Mouse (Mus musculus): ENCODE data around the gene Ugt3a2. TPM values are rescaled to one million over a fixed set of nuclear protein-coding genes. Genes with fewer than 3 reads are reported as not detected.

The Ugt3a2 gene
- polyA plus RNA-seq, 1 experiment from 2014 or later: not detected

GRCm38 (mm10) chr15:9376281-9376680 lies 40.9 kb downstream of the Ugt3a2 start:
- Histone ChIP-seq H3K4me2 (ENCODE audit: low read depth, low read length) (no peak overlapping the region), H3K9ac (ENCODE audit: low read length) (no peak overlapping the region), H3K9me3 (replicated peaks; ENCODE audit: control insufficient read depth, low read length) (no peaks in the 10 kb centered on the region), H3K4me3 (ENCODE audit: low read length) (no peak overlapping the region), H3K36me3 (ENCODE audit: control insufficient read depth, insufficient read depth) (no peaks in the 10 kb centered on the region), H3K27me3 (ENCODE audit: control insufficient read depth, insufficient read depth, low read length) (no peaks in the 10 kb centered on the region), H3K4me1 (ENCODE audit: control insufficient read depth, insufficient read depth, low read length) (no peaks in the 10 kb centered on the region), H3K27ac (ENCODE audit: low read length) (no peak overlapping the region)
- 89% methylated on average over 7 of the region's 7 CpGs for WGBS
- ATAC-seq (replicated peaks; ENCODE audit: extremely low read depth, insufficient read depth, low FRiP score): no peak

GRCm38 (mm10) chr15:9409475-9409874 lies 74.1 kb downstream of the Ugt3a2 start:
- Histone ChIP-seq H3K9me3 (replicated peaks; ENCODE audit: control insufficient read depth, low read length) (no peaks in the 10 kb centered on the region), H3K9ac (ENCODE audit: low read length) (no peak overlapping the region), H3K27me3 (ENCODE audit: control insufficient read depth, insufficient read depth, low read length) (no peaks in the 10 kb centered on the region), H3K4me3 (ENCODE audit: low read length) (no peak overlapping the region), H3K4me2 (ENCODE audit: low read depth, low read length) (no peak overlapping the region), H3K4me1 (ENCODE audit: control insufficient read depth, insufficient read depth, low read length) (no peaks in the 10 kb centered on the region), H3K27ac (ENCODE audit: low read length) (no peak overlapping the region), H3K36me3 (ENCODE audit: control insufficient read depth, insufficient read depth) (no peaks in the 10 kb centered on the region)
- 81% methylated on average over 3 of the region's 3 CpGs for WGBS
- ATAC-seq (replicated peaks; ENCODE audit: extremely low read depth, insufficient read depth, low FRiP score): no peak

Other genes starting within 250 kb of the Ugt3a2 start
- 1.7 and 2.3 TPM in 2 replicates for gene Lmbrd2, start 195.0 kb upstream of the Ugt3a2 start, polyA plus RNA-seq (2015; fragmentation: Nextera tagmentation; extraction: Ambion mirVana)
- 21.1 and 21.8 TPM in 2 replicates for gene Skp2, start 180.1 kb upstream of the Ugt3a2 start, polyA plus RNA-seq (2015; fragmentation: Nextera tagmentation; extraction: Ambion mirVana)
- gene Ugt3a1, start 58.7 kb upstream of the Ugt3a2 start, polyA plus RNA-seq (2015; fragmentation: Nextera tagmentation; extraction: Ambion mirVana): not detected in 2 replicates
- gene Capsl, start 100.5 kb downstream of the Ugt3a2 start, polyA plus RNA-seq (2015; fragmentation: Nextera tagmentation; extraction: Ambion mirVana): 1.7 and 2.1 TPM in 2 replicates
- gene Il7r, start 194.6 kb downstream of the Ugt3a2 start, polyA plus RNA-seq (2015; fragmentation: Nextera tagmentation; extraction: Ambion mirVana): 2.0 and 3.1 TPM in 2 replicates

Measured in heart, embryonic 16.5 days (tissue).